Mouse (Mus musculus) heart, postnatal 14 days (tissue): Measurements from ENCODE around the gene Gm7954. TPM values are rescaled to one million over a fixed set of nuclear protein-coding genes. Genes with fewer than 3 reads are reported as not detected.
"Not testable (repeated sequence)": the region's sequence is repeated elsewhere in the genome, so short reads cannot be mapped to it uniquely, and the experiment has no call there.

ENCODE experiments used
- DNase-seq, 2 experiments: peaks; one replicate each; pipeline ENCODE4 v3.0.0; 2021 to 2022
- intact Hi-C: fragments of 180-260 bp; cut with DNase I; formaldehyde crosslinking; loops from one replicate; pipeline ENCODE4 v1.15.1; 2025
- long read RNA-seq, 2 experiments: library from polyadenylated mRNA; stranded (forward); transcript quantifications; one replicate each; pipeline ENCODE4 v2.0.0; 2021
- total RNA-seq, 2 experiments: library from RNA; stranded (reverse); gene quantifications; 2 replicates each; pipeline ENCODE4 v1.2.3; 2021

The Gm7954 gene
- not detected for total RNA-seq
- long read RNA-seq, experiment 1 = 0 reads
- long read RNA-seq, experiment 2 = 0 reads

- DNase-seq, intact Hi-C loops: not testable (repeated sequence)
Observed at GRCm38 (mm10) chr14:41453418-41453817, at the start of gene Gm7954. Gm7954 (minus strand) TSS chr14:41453518.

- intact Hi-C loops, DNase-seq: not testable (repeated sequence)
Observed at GRCm38 (mm10) chr14:41489385-41489784, 36.1 kb upstream of the Gm7954 start, which contains the start of gene Gm3486. Gm3486 (minus strand) TSS chr14:41489485.

- peak in 1 of 2 experiments; percentile 23 for DNase-seq
- intact Hi-C loops = not testable (repeated sequence)
Observed at GRCm38 (mm10) chr14:41425393-41426075, 27.8 kb downstream of the Gm7954 start.

- intact Hi-C loops, DNase-seq: not testable (repeated sequence)
Observed at GRCm38 (mm10) chr14:41424694-41425093, 28.6 kb downstream of the Gm7954 start.

- DNase-seq, intact Hi-C loops: not testable (repeated sequence)
Observed at GRCm38 (mm10) chr14:41408181-41408580, 45.1 kb downstream of the Gm7954 start, which contains the start of gene Gm6482. Gm6482 (minus strand) TSS chr14:41408281.

Other genes starting within 250 kb of the Gm7954 start
- gene Gm2832, start 174.7 kb downstream of the Gm7954 start, total RNA-seq = not detected
- not detected for gene Gm5798, start 104.9 kb downstream of the Gm7954 start, total RNA-seq
- not detected for gene Gm7945, start 67.1 kb downstream of the Gm7954 start, total RNA-seq
- not detected for gene Gm6482, start 45.2 kb downstream of the Gm7954 start, total RNA-seq
- gene Gm3486, start 36.0 kb upstream of the Gm7954 start, total RNA-seq = not detected
- not detected for gene Gm7970, start 102.1 kb upstream of the Gm7954 start, total RNA-seq
- gene 1700049E17Rik2, start 119.7 kb upstream of the Gm7954 start, total RNA-seq = not detected
- gene Gm3072, start 171.1 kb upstream of the Gm7954 start, total RNA-seq = not detected
- not detected for gene Gm3676, start 193.0 kb upstream of the Gm7954 start, total RNA-seq
- gene Gm8068, start 248.4 kb upstream of the Gm7954 start, total RNA-seq = not detected